Mouse (Mus musculus) right cerebral cortex, postnatal 10 days (tissue): ENCODE measurements around the gene Dlg4.
"Not testable (repeated sequence)": the region's sequence is repeated elsewhere in the genome, so short reads cannot be mapped to it uniquely, and the experiment has no call there.

Experiments
- DNase-seq, 2 experiments: peaks; one replicate each; pipeline ENCODE4 v3.0.0; 2021; ENCODE audit warnings: low spot score in 2 of 2

The Dlg4 gene

GRCm38 (mm10) chr11:70049366-70049765, 32.6 kb downstream of the Dlg4 start:
- peak in 1 of 2 experiments; percentile 37 for DNase-seq

- peak in 1 of 2 experiments; percentile 56 for DNase-seq
These were observed 33.1 kb downstream of the Dlg4 start for GRCm38 (mm10) chr11:70049816-70050215.

GRCm38 (mm10) chr11:70053156-70053555, 36.4 kb downstream of the Dlg4 start:
- DNase-seq = peak; percentile 35 to 41

- peak in 1 of 2 experiments; percentile 27 for DNase-seq
These were observed 37.3 kb downstream of the Dlg4 start, which contains the start of gene Asgr1 for GRCm38 (mm10) chr11:70053898-70054570. TSS of gene Asgr1 (plus strand) at chr11:70054085.

- peak; percentile 61 to 82 for DNase-seq
These were observed 39.0 kb downstream of the Dlg4 start for GRCm38 (mm10) chr11:70055618-70056214.

- no peak for DNase-seq
These were observed 41.1 kb downstream of the Dlg4 start for GRCm38 (mm10) chr11:70057805-70058204.

GRCm38 (mm10) chr11:70059930-70060329, 43.2 kb downstream of the Dlg4 start:
- DNase-seq = no peak

GRCm38 (mm10) chr11:70063053-70063452, 46.3 kb downstream of the Dlg4 start:
- DNase-seq = no peak

- no peak for DNase-seq
These were observed 50.0 kb downstream of the Dlg4 start for GRCm38 (mm10) chr11:70066701-70067100.

- DNase-seq = no peak
These were observed 51.5 kb downstream of the Dlg4 start for GRCm38 (mm10) chr11:70068245-70068644.

GRCm38 (mm10) chr11:70070057-70070456, 53.3 kb downstream of the Dlg4 start:
- no peak for DNase-seq

GRCm38 (mm10) chr11:70070603-70071002, 53.9 kb downstream of the Dlg4 start:
- DNase-seq = not testable (repeated sequence)

GRCm38 (mm10) chr11:70074379-70075071, 57.8 kb downstream of the Dlg4 start:
- DNase-seq = peak; percentile 70 to 87

- DNase-seq = no peak
These were observed 58.8 kb downstream of the Dlg4 start for GRCm38 (mm10) chr11:70075581-70075980.

GRCm38 (mm10) chr11:70077441-70077840, 60.7 kb downstream of the Dlg4 start:
- no peak for DNase-seq

GRCm38 (mm10) chr11:70079175-70079574, 62.4 kb downstream of the Dlg4 start:
- no peak for DNase-seq

GRCm38 (mm10) chr11:70079928-70080327, 63.2 kb downstream of the Dlg4 start:
- DNase-seq = peak; percentile 43

- no peak for DNase-seq
These were observed 64.3 kb downstream of the Dlg4 start for GRCm38 (mm10) chr11:70080803-70081590.

- peak; percentile 29 to 36 for DNase-seq
These were observed 67.8 kb downstream of the Dlg4 start for GRCm38 (mm10) chr11:70084563-70084962.

- peak in 1 of 2 experiments; percentile 42 for DNase-seq
These were observed 75.4 kb downstream of the Dlg4 start, which contains the start of gene Asgr2 for GRCm38 (mm10) chr11:70091986-70092783. TSS of gene Asgr2 (plus strand) at chr11:70092644.
